Mouse (Mus musculus) left cerebral cortex, postnatal 36 days (tissue): ENCODE measurements around the gene Klrb1f. TPM values are rescaled to one million over a fixed set of nuclear protein-coding genes. Genes with fewer than 3 reads are reported as not detected.
"Not testable (repeated sequence)": the region's sequence is repeated elsewhere in the genome, so short reads cannot be mapped to it uniquely, and the experiment has no call there.

ENCODE experiments used
- DNase-seq, 2 experiments: peaks; one replicate each; pipeline ENCODE4 v3.0.0; 2021 to 2022; ENCODE audit warnings: low spot score in 2 of 2, mixed read lengths in 1 of 2
- intact Hi-C: fragments of 180-260 bp; cut with DNase I; formaldehyde crosslinking; loops from one replicate; pipeline ENCODE4 v1.15.1; 2025
- total RNA-seq, 2 experiments: library from RNA; stranded (reverse); gene quantifications; 2 replicates each; pipeline ENCODE4 v1.2.3; 2021

The Klrb1f gene
- total RNA-seq, 2 experiments from 2014 or later = not detected

GRCm38 (mm10) chr6:129042470-129042869 is 3.2 kb upstream of the Klrb1f start:
- intact Hi-C loops = no loop called here
- no peak for DNase-seq

- intact Hi-C loops = no loop called here
- DNase-seq = no peak
These were observed 2.7 kb downstream of the Klrb1f start for GRCm38 (mm10) chr6:129048381-129048780.

DNA sequence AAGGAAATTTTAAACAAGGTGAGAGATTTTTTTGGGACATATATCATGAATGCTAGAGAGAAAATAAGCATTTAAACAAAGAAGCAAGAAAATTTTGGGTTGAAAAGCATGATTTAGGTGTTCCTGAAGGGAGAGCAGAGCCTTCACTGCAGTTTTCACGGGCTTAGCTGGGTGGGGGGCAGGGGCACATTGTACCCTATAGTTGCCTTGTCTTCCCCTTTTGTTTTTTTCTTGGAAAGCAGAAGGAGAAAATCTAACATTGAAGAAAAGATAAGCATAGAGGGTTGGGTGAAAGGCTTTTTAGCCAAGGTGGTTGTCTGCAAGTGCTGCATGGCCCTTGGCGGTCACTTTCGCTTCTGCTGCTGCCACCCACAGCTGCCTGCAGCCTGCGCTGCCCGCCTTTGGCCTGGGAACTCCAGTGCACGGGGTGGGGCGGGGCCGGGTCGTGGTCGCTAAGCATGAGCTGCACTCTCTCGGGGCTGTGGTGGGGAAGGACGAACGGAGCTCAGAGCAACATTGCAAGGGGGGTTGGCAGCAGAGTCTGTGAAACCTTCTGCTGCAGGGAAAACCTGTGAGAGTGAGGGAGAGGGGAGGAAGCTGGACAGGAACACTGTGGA is 3.3 kb downstream of the Klrb1f start:
- intact Hi-C loops = no loop called here
- peak in 1 of 2 experiments; percentile 5 for DNase-seq

DNA sequence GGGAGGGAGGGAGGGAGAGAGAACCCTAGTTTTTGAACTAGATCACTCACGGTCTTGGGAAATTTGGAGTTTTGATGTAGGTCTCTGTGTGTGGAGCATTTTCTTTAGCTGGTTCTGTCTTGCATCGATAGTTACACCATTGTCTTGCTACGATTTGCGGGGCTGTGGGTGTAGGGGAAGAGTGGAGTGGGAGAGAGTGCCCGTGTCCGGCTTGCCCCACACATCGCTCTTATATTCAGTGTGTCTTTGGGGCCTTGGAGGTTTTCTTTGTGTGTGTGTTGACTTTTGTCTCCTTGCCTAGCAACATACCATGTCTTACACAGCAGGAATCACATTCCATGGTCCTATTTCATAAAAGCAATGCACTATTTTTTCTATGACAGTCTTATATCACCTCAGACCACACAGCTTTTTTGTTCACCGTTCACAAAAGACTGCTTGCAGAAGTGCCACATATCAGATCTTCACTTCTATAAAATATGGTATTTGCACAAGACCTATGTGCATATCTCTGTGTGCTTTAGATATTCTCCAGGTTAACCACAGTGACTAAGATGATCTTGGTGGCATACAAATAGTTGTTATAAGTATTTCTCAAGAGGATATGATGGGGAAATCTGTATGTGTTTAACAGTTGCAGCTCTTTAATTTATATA is 4.0 kb downstream of the Klrb1f start:
- intact Hi-C loops = no loop called here
- DNase-seq = no peak

GRCm38 (mm10) chr6:129051086-129051485 is 5.4 kb downstream of the Klrb1f start:
- DNase-seq = no peak
- intact Hi-C loops = no loop called here

GRCm38 (mm10) chr6:129051731-129052130 is 6.0 kb downstream of the Klrb1f start:
- intact Hi-C loops = no loop called here
- DNase-seq = no peak

GRCm38 (mm10) chr6:129056237-129056636 is 10.5 kb downstream of the Klrb1f start:
- DNase-seq = no peak
- intact Hi-C loops = no loop called here

- no peak for DNase-seq
- intact Hi-C loops = no loop called here
These were observed 12.3 kb downstream of the Klrb1f start for GRCm38 (mm10) chr6:129058013-129058412.

GRCm38 (mm10) chr6:129065407-129065806 is 19.7 kb downstream of the Klrb1f start:
- no peak for DNase-seq
- intact Hi-C loops = no loop called here

DNA sequence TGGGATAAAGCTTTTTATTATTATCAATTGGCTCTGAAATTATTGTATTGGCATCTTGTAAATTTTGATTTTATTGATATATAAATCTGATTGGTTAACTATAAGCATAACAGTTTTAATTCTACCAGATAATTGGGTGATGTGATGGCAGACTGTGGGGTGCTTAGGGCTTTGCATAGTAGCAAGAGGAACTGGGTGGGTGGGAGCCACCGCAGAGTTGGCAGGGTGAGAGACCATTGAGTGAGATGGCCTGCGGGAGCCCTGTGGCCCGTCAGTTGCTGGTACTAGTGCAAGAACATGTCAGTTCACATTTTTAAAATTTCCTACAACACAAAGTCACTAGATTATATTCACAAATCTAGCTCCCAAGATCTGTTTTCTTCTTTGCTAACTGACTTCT is 20.2 kb downstream of the Klrb1f start:
- intact Hi-C loops = no loop called here
- DNase-seq = no peak

DNA sequence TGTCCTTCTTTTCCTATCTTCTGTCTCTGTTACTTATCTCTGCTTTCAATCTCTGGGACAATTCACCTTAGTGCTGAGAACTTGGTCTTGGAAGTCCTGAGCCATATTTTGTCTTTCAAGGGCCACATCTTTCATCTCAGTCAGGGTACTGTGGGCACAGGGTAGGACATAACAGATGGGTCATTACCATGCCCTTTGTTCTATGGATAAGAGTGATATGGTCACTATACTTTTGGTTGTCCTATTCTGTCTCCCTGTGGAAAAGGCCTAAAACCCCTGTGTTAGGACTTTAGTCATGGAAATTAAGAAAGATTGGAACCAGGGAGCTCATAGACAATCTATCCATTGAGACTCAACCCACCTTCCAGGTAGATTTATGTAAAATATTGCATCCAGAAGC is 20.8 kb downstream of the Klrb1f start:
- no peak for DNase-seq
- intact Hi-C loops = no loop called here

GRCm38 (mm10) chr6:129066986-129067385 is 21.3 kb downstream of the Klrb1f start:
- intact Hi-C loops = loop anchor here (1.0 kb wide), 1 partner anchor 213 kb away; no protein-coding TSS in a partner anchor
- peak; percentile 14 to 15 for DNase-seq

GRCm38 (mm10) chr6:129085098-129085497 is 39.4 kb downstream of the Klrb1f start:
- DNase-seq = no peak
- intact Hi-C loops = no loop called here

GRCm38 (mm10) chr6:129086031-129086430 is 40.3 kb downstream of the Klrb1f start:
- intact Hi-C loops, DNase-seq: not testable (repeated sequence)

- intact Hi-C loops = no loop called here
These were observed 42.5 kb downstream of the Klrb1f start for GRCm38 (mm10) chr6:129088161-129088560.

DNA sequence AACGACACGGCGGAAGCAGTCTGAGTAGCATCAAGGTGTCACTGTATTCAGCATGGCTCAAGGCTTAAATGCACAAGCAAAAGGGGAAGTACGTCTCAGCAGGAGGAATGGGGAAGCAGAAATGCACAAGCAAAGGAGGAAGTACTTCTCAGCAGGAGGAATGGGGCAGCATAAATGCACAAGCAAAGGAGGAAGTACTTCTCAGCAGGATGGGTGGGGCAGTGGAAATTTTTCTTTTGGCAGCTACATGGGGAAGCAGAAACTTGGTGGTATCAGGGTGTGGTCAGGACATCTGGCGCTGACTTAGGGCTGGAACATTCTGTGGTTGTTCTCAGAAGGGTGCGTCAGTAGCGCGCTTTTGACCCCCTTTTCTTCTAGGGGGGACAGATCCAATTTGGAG is 42.9 kb downstream of the Klrb1f start:
- intact Hi-C loops = not testable (repeated sequence)

More at GRCm38 (mm10) chr6:129088161-129088560, 42.5 kb downstream of the Klrb1f start:
- DNase-seq = no peak

DNA sequence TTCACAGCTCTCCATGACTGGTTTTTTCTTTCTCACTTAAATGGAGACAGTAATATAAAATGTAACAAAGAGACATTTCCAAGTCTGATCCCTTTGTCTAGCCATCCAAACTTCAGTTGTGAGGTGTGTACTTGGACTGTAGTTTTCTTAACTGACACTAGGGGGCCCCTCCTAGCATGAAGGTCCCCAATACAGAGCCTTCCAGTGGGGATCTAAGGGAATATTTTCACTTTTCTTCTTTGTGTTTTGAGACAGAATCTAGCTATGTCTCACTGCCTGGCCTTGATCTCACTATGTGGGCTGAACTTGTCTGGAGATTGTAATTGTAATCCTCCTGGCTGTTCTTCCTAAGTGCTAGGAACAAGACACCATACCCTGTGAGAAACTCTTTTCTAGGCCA is 49.5 kb downstream of the Klrb1f start:
- intact Hi-C loops = loop anchor here (5.0 kb wide), 2 partner anchors 142 to 162 kb away; no protein-coding TSS in a partner anchor
- no peak for DNase-seq

More for the DNA sequence above, 42.9 kb downstream of the Klrb1f start:
- not testable (repeated sequence) for DNase-seq

DNA sequence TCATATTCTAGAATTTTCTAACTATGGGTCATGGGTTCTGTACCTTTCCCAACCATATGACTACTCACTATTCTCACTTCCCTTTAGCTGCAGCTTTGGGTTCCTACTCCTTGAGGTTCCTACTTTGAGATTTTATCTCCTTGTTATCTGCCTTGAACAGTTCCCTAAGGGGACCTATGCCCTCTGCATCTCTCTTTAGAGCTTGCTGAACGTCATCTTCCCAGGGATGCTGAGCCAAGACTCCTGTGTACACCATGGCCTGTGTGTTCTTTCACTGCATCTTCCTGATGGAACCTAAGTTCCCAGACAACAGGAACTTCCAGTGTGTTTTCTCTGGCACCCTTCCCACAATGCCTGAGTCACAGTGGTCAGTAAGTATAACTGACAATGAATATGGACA is 52.2 kb downstream of the Klrb1f start:
- no peak for DNase-seq
- intact Hi-C loops = loop anchor here (5.0 kb wide), 2 partner anchors 139 to 159 kb away; no protein-coding TSS in a partner anchor

DNA sequence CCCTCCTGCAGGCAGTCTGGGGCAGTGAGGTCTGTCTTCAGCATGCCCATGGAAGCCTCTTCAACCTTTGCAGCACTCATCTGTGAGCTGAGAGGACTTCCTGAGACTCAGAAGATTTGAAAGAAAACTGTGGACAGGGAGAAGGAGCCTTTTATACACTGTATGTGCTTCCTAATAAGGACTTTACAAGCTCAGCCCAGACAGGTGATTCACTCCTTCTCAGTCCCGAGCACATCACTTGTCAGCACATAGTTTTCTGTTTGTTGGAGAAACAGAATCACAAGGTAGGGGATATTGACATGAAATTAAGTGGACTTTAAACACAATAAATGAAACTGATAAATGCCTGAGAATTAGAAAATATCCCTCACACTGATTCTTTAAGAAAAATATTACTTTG is 55.1 kb downstream of the Klrb1f start, which contains the start of gene Clec2e:
Gene Clec2e (minus strand): TSS at position 120 of the 400 bp plus-strand sequence.
- DNase-seq, intact Hi-C loops: not testable (repeated sequence)

DNA sequence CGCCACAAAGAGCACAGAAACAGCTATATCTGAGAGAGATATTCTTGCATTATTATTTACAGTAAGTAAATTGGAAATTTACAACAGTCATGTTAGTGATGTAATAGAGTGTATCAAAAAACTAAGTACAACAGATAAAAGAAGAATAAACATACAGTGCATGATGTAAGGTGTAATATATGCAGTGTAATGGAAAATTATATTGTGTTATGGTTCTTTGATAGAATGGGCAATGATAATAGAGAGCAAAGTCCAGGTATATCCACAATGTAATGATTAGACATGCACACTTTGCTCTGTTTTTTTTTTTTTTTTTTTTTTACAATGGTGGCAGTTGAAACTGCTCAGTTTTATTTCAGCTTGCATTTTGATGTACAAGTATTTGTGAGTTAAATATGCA is 55.9 kb downstream of the Klrb1f start:
- intact Hi-C loops = no loop called here
- no peak for DNase-seq
